21 mouse cellular contexts compared by ENCODE assay signal in the genomic region with DNA sequence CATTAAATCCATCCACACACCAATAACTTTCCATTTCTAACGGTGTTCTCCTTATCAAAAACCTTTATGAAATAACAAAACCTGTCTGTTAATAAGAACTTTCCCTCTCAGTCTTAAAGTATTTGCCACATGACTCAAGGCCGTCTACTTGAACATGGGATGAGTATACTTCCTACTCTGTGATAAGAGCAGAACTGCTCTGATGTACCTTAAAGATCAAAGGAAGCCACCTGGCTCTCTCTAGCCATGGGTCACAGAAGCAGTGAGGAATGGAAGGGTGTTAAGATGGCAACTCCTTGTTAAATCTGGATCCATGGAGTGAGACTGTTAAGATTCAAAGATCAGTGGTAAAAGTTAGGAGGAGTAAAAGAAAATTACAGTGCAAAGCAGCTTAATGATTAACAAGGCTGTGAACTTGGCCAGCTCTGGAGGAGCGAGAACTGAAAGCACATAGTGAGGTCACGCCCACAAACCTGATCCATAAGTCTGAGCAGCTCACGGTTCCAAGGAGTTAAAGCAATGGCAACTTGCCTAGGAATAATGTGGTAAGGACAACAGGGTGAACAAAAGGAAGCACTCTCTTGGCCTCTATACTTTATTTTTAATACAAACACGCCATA. TPM values are rescaled to one million over a fixed set of nuclear protein-coding genes. Genes with fewer than 3 reads are reported as not detected.
A peak's percentile ranks its signal among the peaks of the same experiment; 100 is the strongest.
DNase-seq lines count a peak whose midpoint lies in the region.
"Had no signal": no experiment of that assay in that cellular context is flagged by ENCODE, and none has a peak within 500 bp of the region (broad histone marks: within the 10 kb centered on the region; RNA-seq: fewer than 3 reads in every experiment).

No protein-coding gene starts in this region.

- H3K27ac ChIP-seq in hindbrain, embryonic 10.5 days = no peak overlapping the region
- H3K27ac ChIP-seq: embryonic facial prominence, embryonic 12.5 days; forebrain, embryonic 13.5 days; hindbrain, embryonic 12.5 days; layer of hippocampus, adult 2 months; liver, embryonic 15.5 days; midbrain, embryonic 10.5 days had no signal

- WGBS in hindbrain, embryonic 10.5 days = 86% methylated on average over 6 of the region's 6 CpGs

- no peaks in the 10 kb centered on the region for H3K4me1 ChIP-seq in hindbrain, embryonic 10.5 days (replicated peaks)
- H3K4me1 ChIP-seq: embryonic facial prominence, embryonic 12.5 days; forebrain, embryonic 13.5 days; hindbrain, embryonic 12.5 days; liver, embryonic 15.5 days had no signal

- no peak overlapping the region for H3K4me3 ChIP-seq in hindbrain, embryonic 10.5 days
- H3K4me3 ChIP-seq: embryonic facial prominence, embryonic 12.5 days; forebrain, embryonic 13.5 days; hindbrain, embryonic 12.5 days; layer of hippocampus, adult 2 months; liver, embryonic 15.5 days; midbrain, embryonic 10.5 days had no signal

- no peaks in the 10 kb centered on the region for H3K9me3 ChIP-seq in hindbrain, embryonic 10.5 days
- H3K9me3 ChIP-seq: embryonic facial prominence, embryonic 12.5 days; forebrain, embryonic 13.5 days; hindbrain, embryonic 12.5 days; liver, embryonic 15.5 days; midbrain, embryonic 10.5 days had no signal

- no peaks in the 10 kb centered on the region for H3K27me3 ChIP-seq in hindbrain, embryonic 10.5 days (ENCODE audit: insufficient read depth, poor library complexity, severe bottlenecking)
- H3K27me3 ChIP-seq: CH12.LX; embryonic facial prominence, embryonic 12.5 days; forebrain, embryonic 13.5 days; hindbrain, embryonic 12.5 days; liver, embryonic 15.5 days had no signal

- intact Hi-C loops in heart, postnatal 25 days (cut with DNase I) = no loop called here

- peak; percentile 18 for DNase-seq in heart, adult 11 months
- DNase-seq in heart, postnatal 25 days (ENCODE audit: low spot score) = no peak
- DNase-seq in kidney, adult 11 months = peak; percentile 78
- DNase-seq in kidney, postnatal 14 days = peak; percentile 75
- DNase-seq in lung, postnatal 36 days = peak; percentile 60
- no peak for DNase-seq in testis, postnatal 14 days (ENCODE audit: low spot score)
- no peak for DNase-seq in hindbrain, embryonic 10.5 days (ENCODE audit: low spot score)
- no peak for DNase-seq in MN1 (ENCODE audit: low spot score)
- DNase-seq: cerebellum, postnatal 25 days; left cerebral cortex, postnatal 4 days; right cerebral cortex, postnatal 14 days; thymus, postnatal 36 days had no signal

- no peaks in the 10 kb centered on the region for H3K36me3 ChIP-seq in hindbrain, embryonic 10.5 days
- H3K36me3 ChIP-seq: embryonic facial prominence, embryonic 12.5 days; hindbrain, embryonic 12.5 days; liver, embryonic 15.5 days; midbrain, embryonic 10.5 days had no signal

RNA-seq across cellular contexts. Expression of gene Oit1, which starts 52.2 kb away (rescaled TPM):
- not detected for total RNA-seq in heart, postnatal 25 days (2021)
- polyA plus RNA-seq in hindbrain, embryonic 10.5 days (2016; fragmentation: Nextera tagmentation; extraction: Ambion mirVana) = 0.21 TPM in 1 of 2 replicates, not detected in the other
- total RNA-seq: adrenal gland, adult 18-20 months; CH12.LX; layer of hippocampus, adult 2 months; left cerebral cortex, postnatal 4 days had no signal
- polyA plus RNA-seq: forebrain, embryonic 13.5 days; heart, embryonic 14.5 days; hindbrain, embryonic 12.5 days; liver, embryonic 15.5 days had no signal

Comparison
In these comparisons a context has a peak if more than half of its experiments do, and no peak if none do; other contexts are left out.
1. DNase-seq: peak in heart, adult 11 months (single experiment), kidney, adult 11 months (single experiment), kidney, postnatal 14 days (single experiment) and lung, postnatal 36 days (single experiment); none in heart, postnatal 25 days (single experiment), testis, postnatal 14 days (single experiment), hindbrain, embryonic 10.5 days (single experiment) and MN1 (single experiment).